Mouse (Mus musculus): ENCODE results near the gene Shroom3. TPM values are rescaled to one million over a fixed set of nuclear protein-coding genes. Genes with fewer than 3 reads are reported as not detected.

Shroom3 gene
- polyA plus RNA-seq, 1 experiment from 2014 or later: 3.8 TPM

DNA sequence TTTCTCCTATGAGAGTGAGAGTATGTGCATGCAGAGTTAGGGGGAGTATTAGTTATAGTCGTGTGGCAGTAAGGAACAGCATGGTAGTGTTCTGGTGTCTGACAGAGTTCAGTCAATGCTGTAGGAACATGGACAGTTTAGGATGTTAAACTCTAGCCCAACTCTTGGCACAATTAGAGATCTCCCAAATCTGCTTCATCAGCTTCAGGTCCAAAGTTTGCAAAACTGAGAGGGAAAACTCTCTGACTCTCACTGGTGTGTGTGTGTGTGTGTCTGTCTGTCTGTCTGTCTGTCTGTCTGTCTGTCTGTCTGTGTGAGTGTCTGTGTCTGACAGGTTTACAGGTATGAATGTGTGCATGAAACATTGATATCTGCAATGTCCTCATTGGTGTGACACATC, 147.2 kb downstream of the Shroom3 start:
- no peak overlapping the region for H3K27ac ChIP-seq (replicated peaks; ENCODE audit: low read depth, low read length)
- ATAC-seq (ENCODE audit: insufficient number of reproducible peaks, low FRiP score, low TSS enrichment, low read depth) (no peak), DNase-seq (ENCODE audit: low spot score) (no peak)
- H3K9me3 ChIP-seq (ENCODE audit: control insufficient read depth, low read length): no peaks in the 10 kb centered on the region
- H3K4me3 ChIP-seq (ENCODE audit: low read depth, low read length): no peak overlapping the region
- H3K36me3 ChIP-seq (ENCODE audit: control insufficient read depth, insufficient read depth, low read length): no peaks in the 10 kb centered on the region
- no peaks in the 10 kb centered on the region for H3K4me1 ChIP-seq (ENCODE audit: control insufficient read depth, insufficient read depth, low read length)
- H3K9ac ChIP-seq (ENCODE audit: low read length): no peak overlapping the region
- H3K27me3 ChIP-seq (ENCODE audit: control insufficient read depth, insufficient read depth, low read length): no peaks in the 10 kb centered on the region
- no peak overlapping the region for H3K4me2 ChIP-seq (ENCODE audit: low read depth, severe bottlenecking)
- 81% methylated on average over 1 of the region's 1 CpGs for WGBS

DNA sequence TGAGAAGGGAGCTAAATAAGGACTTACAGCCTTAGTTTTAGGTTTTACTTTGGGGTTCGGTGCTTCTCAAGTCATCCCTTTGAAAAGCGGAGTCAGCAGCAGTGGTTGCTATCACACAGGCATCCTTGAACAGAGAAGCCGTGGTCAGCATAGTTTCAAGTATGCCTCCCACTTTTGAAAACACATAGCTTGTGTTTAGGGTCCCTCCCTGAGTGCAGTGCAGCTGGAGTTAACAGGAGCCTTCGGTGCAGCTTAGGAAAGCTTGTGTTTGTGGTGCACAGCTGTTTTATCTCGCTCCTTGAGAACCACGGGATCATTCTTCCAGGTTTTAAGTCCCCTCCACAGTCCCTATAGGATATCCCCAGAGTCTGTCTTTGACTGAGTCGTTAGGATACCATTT, 151.3 kb downstream of the Shroom3 start:
- DNase-seq (ENCODE audit: low spot score) (no peak), ATAC-seq (ENCODE audit: insufficient number of reproducible peaks, low FRiP score, low TSS enrichment, low read depth) (no peak)
- no peaks in the 10 kb centered on the region for H3K36me3 ChIP-seq (ENCODE audit: control insufficient read depth, insufficient read depth, low read length)
- no peaks in the 10 kb centered on the region for H3K4me1 ChIP-seq (ENCODE audit: control insufficient read depth, insufficient read depth, low read length)
- no peak overlapping the region for H3K9ac ChIP-seq (ENCODE audit: low read length)
- 72% methylated on average over 7 of the region's 7 CpGs for WGBS
- H3K9me3 ChIP-seq (ENCODE audit: control insufficient read depth, low read length): no peaks in the 10 kb centered on the region
- no peak overlapping the region for H3K27ac ChIP-seq (replicated peaks; ENCODE audit: low read depth, low read length)
- H3K4me2 ChIP-seq (ENCODE audit: low read depth, severe bottlenecking): no peak overlapping the region
- no peaks in the 10 kb centered on the region for H3K27me3 ChIP-seq (ENCODE audit: control insufficient read depth, insufficient read depth, low read length)
- no peak overlapping the region for H3K4me3 ChIP-seq (ENCODE audit: low read depth, low read length)

DNA sequence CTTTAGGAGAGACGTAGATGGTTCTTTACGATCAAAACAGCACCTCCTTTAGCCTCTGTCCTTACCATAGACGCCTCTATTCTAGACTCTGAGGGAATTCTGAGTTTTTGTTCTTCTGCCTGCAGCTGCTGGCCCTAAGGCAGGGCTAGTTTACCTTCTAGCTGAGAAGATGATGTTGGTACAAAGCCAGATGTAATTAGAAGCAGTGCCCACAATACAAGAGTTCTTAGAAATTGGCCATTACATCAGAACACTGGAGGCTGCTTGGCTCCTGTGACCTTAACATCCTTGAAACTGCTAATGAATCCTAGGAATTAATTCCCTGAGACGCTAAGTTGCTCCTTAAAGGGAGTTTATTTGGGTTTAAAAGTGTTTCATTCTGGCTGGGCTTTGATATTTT, 154.1 kb downstream of the Shroom3 start:
- Histone ChIP-seq H3K9ac (ENCODE audit: low read length) (no peak overlapping the region), H3K27me3 (ENCODE audit: control insufficient read depth, insufficient read depth, low read length) (no peaks in the 10 kb centered on the region), H3K36me3 (ENCODE audit: control insufficient read depth, insufficient read depth, low read length) (no peaks in the 10 kb centered on the region), H3K4me3 (ENCODE audit: low read depth, low read length) (no peak overlapping the region), H3K4me2 (ENCODE audit: low read depth, severe bottlenecking) (no peak overlapping the region), H3K9me3 (ENCODE audit: control insufficient read depth, low read length) (no peaks in the 10 kb centered on the region), H3K4me1 (ENCODE audit: control insufficient read depth, insufficient read depth, low read length) (no peaks in the 10 kb centered on the region), H3K27ac (replicated peaks; ENCODE audit: low read depth, low read length) (no peak overlapping the region)
- WGBS: 72% methylated on average over 4 of the region's 4 CpGs
- ATAC-seq (ENCODE audit: insufficient number of reproducible peaks, low FRiP score, low TSS enrichment, low read depth) (no peak), DNase-seq (ENCODE audit: low spot score) (no peak)

DNA sequence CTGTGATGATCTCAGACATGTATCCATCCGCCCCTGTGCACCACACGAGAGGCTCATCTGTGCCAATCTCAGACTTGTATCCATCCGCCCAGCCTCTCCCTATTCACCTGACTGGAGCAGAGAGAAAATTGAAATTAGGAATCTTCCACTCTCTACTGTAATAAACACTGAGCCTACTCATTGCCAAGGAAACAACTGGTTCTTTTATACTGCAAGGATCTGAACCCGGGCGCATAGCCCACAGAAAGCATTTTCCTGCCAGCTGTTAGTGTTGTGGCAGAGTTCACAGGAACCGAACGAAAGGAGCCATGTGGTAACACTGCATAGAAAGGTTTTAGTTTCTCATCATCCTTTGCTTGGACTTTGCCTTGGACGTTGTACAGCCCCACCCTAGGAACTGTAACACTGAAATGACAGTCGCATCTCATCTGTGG, 155.1 kb downstream of the Shroom3 start:
- no peak for DNase-seq (ENCODE audit: low spot score)
- no peaks in the 10 kb centered on the region for H3K36me3 ChIP-seq (ENCODE audit: control insufficient read depth, insufficient read depth, low read length)
- 92% methylated on average over 9 of the region's 9 CpGs for WGBS

DNA sequence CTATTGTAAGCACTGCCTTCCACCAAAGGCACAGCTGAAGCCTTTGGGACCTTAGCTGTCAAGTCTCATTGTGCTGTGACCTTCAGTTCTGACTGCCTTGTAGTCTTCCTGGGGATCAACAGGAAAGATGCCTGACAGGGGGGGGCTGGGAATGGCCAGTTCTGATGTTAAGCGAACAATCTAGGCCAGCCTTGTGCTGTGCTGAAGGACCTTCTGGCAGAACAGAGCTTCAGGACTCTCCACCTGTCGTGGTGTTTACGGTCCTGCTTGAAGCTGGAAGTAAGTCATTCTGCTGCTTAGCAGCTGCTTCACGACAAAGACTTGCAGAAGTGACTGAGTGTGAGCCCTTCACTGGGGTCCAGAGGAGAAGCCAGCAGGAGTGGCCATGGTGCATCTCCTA, 156.1 kb downstream of the Shroom3 start:
- H3K27ac ChIP-seq (replicated peaks; ENCODE audit: low read depth, low read length): no peak overlapping the region
- ATAC-seq (ENCODE audit: insufficient number of reproducible peaks, low FRiP score, low TSS enrichment, low read depth): no peak
- H3K4me2 ChIP-seq (ENCODE audit: low read depth, severe bottlenecking): no peak overlapping the region
- H3K4me1 ChIP-seq (ENCODE audit: control insufficient read depth, insufficient read depth, low read length): peaks cover 5% of the 10 kb centered on the region
- DNase-seq (ENCODE audit: low spot score): no peak
- H3K9ac ChIP-seq (ENCODE audit: low read length): no peak overlapping the region
- no peaks in the 10 kb centered on the region for H3K36me3 ChIP-seq (ENCODE audit: control insufficient read depth, insufficient read depth, low read length)
- H3K27me3 ChIP-seq (ENCODE audit: control insufficient read depth, insufficient read depth, low read length): no peaks in the 10 kb centered on the region
- H3K4me3 ChIP-seq (ENCODE audit: low read depth, low read length): no peak overlapping the region
- 72% methylated on average over 4 of the region's 4 CpGs for WGBS
- H3K9me3 ChIP-seq (ENCODE audit: control insufficient read depth, low read length): no peaks in the 10 kb centered on the region

More for the DNA sequence above, 155.1 kb downstream of the Shroom3 start:
- no peak overlapping the region for H3K4me3 ChIP-seq (ENCODE audit: low read depth, low read length)
- H3K4me2 ChIP-seq (ENCODE audit: low read depth, severe bottlenecking): no peak overlapping the region
- no peaks in the 10 kb centered on the region for H3K4me1 ChIP-seq (ENCODE audit: control insufficient read depth, insufficient read depth, low read length)
- no peaks in the 10 kb centered on the region for H3K27me3 ChIP-seq (ENCODE audit: control insufficient read depth, insufficient read depth, low read length)
- no peak overlapping the region for H3K9ac ChIP-seq (ENCODE audit: low read length)
- no peak for ATAC-seq (ENCODE audit: insufficient number of reproducible peaks, low FRiP score, low TSS enrichment, low read depth)
- no peaks in the 10 kb centered on the region for H3K9me3 ChIP-seq (ENCODE audit: control insufficient read depth, low read length)
- no peak overlapping the region for H3K27ac ChIP-seq (replicated peaks; ENCODE audit: low read depth, low read length)

DNA sequence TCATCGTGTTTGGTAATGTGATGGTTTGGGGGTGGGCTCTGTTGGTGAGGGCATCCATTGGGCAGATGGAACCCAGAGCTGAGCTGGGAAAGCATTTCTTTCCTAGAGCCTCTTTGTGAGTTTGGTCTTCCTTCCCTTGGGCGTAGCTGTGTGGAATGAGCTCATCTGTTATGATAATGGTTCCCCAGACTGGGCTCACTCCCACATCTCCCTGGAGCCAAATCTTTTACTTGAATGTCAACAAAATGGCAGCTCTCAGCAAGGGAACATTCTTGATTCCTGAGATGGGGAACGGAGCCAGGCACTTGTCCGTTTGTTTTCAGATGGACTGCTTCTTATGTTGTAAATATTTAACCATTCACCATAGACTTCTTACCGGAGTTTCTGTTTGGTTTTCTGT, 158.2 kb downstream of the Shroom3 start:
- 77% methylated on average over 5 of the region's 5 CpGs for WGBS
- Histone ChIP-seq H3K36me3 (ENCODE audit: control insufficient read depth, insufficient read depth, low read length) (no peaks in the 10 kb centered on the region), H3K9me3 (ENCODE audit: control insufficient read depth, low read length) (no peaks in the 10 kb centered on the region), H3K9ac (ENCODE audit: low read length) (no peak overlapping the region), H3K4me3 (ENCODE audit: low read depth, low read length) (no peak overlapping the region), H3K4me2 (ENCODE audit: low read depth, severe bottlenecking) (no peak overlapping the region), H3K4me1 (ENCODE audit: control insufficient read depth, insufficient read depth, low read length) (peaks cover 5% of the 10 kb centered on the region), H3K27ac (replicated peaks; ENCODE audit: low read depth, low read length) (no peak overlapping the region), H3K27me3 (ENCODE audit: control insufficient read depth, insufficient read depth, low read length) (no peaks in the 10 kb centered on the region)
- no peak for DNase-seq (ENCODE audit: low spot score)
- ATAC-seq (ENCODE audit: insufficient number of reproducible peaks, low FRiP score, low TSS enrichment, low read depth): no peak

DNA sequence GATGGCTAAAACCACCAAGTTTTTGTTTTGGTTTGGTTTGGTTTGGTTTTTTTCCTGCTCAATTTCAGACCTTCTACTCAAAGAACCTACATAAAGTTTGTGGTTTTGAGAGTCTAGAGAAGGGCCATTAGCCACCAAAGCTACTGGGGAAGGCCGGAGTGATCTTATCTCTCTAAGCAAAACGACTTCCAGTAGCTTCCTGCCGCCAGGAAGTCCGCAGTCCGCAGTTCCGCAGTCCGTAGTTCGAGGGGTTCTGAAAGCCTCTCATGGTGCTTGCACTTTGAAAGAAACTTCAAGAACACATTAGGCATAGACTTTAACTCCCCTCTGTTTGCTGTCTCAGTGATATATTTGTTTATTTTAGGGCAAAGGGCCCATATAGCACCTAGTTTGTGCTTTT, 159.2 kb downstream of the Shroom3 start:
- WGBS: 24% methylated on average over 8 of the region's 8 CpGs
- no peak for ATAC-seq (ENCODE audit: insufficient number of reproducible peaks, low FRiP score, low TSS enrichment, low read depth)
- Histone ChIP-seq H3K27ac (replicated peaks; ENCODE audit: low read depth, low read length) (no peak overlapping the region), H3K27me3 (ENCODE audit: control insufficient read depth, insufficient read depth, low read length) (no peaks in the 10 kb centered on the region), H3K4me3 (ENCODE audit: low read depth, low read length) (no peak overlapping the region), H3K4me2 (ENCODE audit: low read depth, severe bottlenecking) (no peak overlapping the region), H3K4me1 (ENCODE audit: control insufficient read depth, insufficient read depth, low read length) (peaks cover 5% of the 10 kb centered on the region), H3K36me3 (ENCODE audit: control insufficient read depth, insufficient read depth, low read length) (no peaks in the 10 kb centered on the region), H3K9me3 (ENCODE audit: control insufficient read depth, low read length) (no peaks in the 10 kb centered on the region), H3K9ac (ENCODE audit: low read length) (no peak overlapping the region)
- DNase-seq (ENCODE audit: low spot score): no peak

DNA sequence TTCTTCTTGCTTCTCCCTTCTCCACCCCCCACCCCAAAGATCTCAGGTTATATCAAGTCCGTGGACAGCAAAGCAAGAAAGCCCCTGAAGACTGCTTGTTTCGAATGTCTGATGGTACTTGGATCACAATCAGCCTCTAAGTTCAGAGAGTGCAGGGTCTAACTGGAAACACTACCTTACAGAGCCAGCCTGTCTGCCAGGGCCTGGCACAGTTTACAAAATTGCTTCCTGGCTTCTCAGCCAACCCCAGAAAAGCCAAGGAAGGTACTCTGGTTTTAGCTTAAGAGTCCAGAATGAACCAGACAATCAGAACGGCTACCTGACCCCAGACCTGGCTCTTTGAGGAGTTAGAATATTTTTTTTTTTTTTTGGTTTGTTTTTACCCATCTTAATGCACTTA, 159.6 kb downstream of the Shroom3 start:
- H3K9me3 ChIP-seq (ENCODE audit: control insufficient read depth, low read length): no peaks in the 10 kb centered on the region
- no peaks in the 10 kb centered on the region for H3K36me3 ChIP-seq (ENCODE audit: control insufficient read depth, insufficient read depth, low read length)
- ATAC-seq (ENCODE audit: insufficient number of reproducible peaks, low FRiP score, low TSS enrichment, low read depth): no peak
- no peak for DNase-seq (ENCODE audit: low spot score)
- H3K4me1 ChIP-seq (ENCODE audit: control insufficient read depth, insufficient read depth, low read length): peaks cover 5% of the 10 kb centered on the region
- H3K9ac ChIP-seq (ENCODE audit: low read length): no peak overlapping the region
- H3K4me3 ChIP-seq (ENCODE audit: low read depth, low read length): no peak overlapping the region
- H3K4me2 ChIP-seq (ENCODE audit: low read depth, severe bottlenecking): no peak overlapping the region
- H3K27ac ChIP-seq (replicated peaks; ENCODE audit: low read depth, low read length): no peak overlapping the region
- 47% methylated on average over 3 of the region's 3 CpGs for WGBS
- no peaks in the 10 kb centered on the region for H3K27me3 ChIP-seq (ENCODE audit: control insufficient read depth, insufficient read depth, low read length)
